In the genomic region with DNA sequence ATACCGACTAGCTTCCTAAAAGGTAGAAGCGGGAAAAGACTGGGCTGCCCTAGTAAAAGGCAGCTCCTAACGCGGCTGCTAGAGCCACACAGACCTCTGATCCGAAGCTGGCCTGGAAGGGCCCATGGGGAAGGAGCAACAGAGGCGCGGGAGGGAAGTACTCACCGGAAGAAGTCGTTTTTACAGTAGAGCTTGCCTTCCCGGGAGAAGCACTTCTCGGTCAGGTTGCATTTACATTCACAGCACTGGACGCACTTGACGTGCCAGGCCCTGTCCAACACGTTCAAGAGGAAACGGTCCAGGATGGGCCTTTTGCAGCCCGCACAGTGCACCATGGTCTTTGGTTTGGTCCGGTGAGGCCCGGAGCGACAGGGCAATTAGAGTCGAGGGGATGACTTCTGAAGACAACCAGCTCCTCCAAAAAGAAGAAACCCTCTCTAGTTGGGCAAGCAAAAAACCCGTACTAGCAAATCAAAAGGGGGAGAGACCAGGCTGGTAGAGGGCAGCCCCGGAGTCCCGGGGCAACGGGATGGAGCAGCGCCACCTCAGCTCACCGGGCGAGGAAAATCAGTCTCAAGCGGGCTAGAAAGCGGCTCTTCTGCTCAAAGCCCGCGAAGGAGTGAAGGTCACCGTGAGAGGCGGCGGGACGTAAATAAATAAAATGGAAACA, we compare ENCODE assay signal across 8 mouse cellular contexts. TPM values are rescaled to one million over a fixed set of nuclear protein-coding genes. Genes with fewer than 3 reads are reported as not detected.
A peak's percentile ranks its signal among the peaks of the same experiment; 100 is the strongest.
DNase-seq lines count a peak whose midpoint lies in the region; ATAC-seq and TF ChIP-seq lines count a peak whose summit lies in the region.

No protein-coding gene starts in this region.

- H3K9me3 ChIP-seq in heart, embryonic 15.5 days (replicated peaks) = no peaks in the 10 kb centered on the region
- H3K9me3 ChIP-seq in limb, embryonic 12.5 days = peaks cover 8% of the 10 kb centered on the region; the same call in 1 of the 2 replicates
- H3K9me3 ChIP-seq in stomach, postnatal 0 days (ENCODE audit: control insufficient read depth, low read length) = no peaks in the 10 kb centered on the region

- no peak for TF ChIP-seq CTCF in cerebellum, adult 2 months (IDR thresholded peaks at IDR 0.05; ENCODE audit: borderline replicate concordance, insufficient read depth, low read depth, low read length)
- peak; percentile 2; the same call in 1 of the 2 replicates for TF ChIP-seq CTCF in stomach, postnatal 0 days (IDR thresholded peaks at IDR 0.05; ENCODE audit: low read depth)
- no peak for TF ChIP-seq CTCF in thymus, adult 2 months (IDR thresholded peaks at IDR 0.05; ENCODE audit: borderline replicate concordance, control insufficient read depth, extremely low read depth, insufficient read depth, low read length, poor library complexity)

- TF ChIP-seq EP300 in stomach, postnatal 0 days (optimal IDR thresholded peaks at IDR 0.05) = no peak

- H3K27me3 ChIP-seq in cerebellum, adult 2 months (ENCODE audit: control insufficient read depth, insufficient read depth, low read length) = no peaks in the 10 kb centered on the region; the same call in 1 of the 2 replicates
- peaks cover 100% of the 10 kb centered on the region for H3K27me3 ChIP-seq in heart, embryonic 15.5 days
- peaks cover 100% of the 10 kb centered on the region for H3K27me3 ChIP-seq in limb, embryonic 12.5 days
- H3K27me3 ChIP-seq in stomach, postnatal 0 days (ENCODE audit: control insufficient read depth, insufficient read depth, low read length) = peaks cover 42% of the 10 kb centered on the region; the same call in 1 of the 2 replicates
- H3K27me3 ChIP-seq in thymus, adult 2 months (ENCODE audit: control insufficient read depth, insufficient read depth, low read length) = peaks cover 69% of the 10 kb centered on the region

- peaks cover 19% of the 10 kb centered on the region for H3K4me1 ChIP-seq in cerebellum, adult 2 months (ENCODE audit: control insufficient read depth, insufficient read depth, low read length)
- H3K4me1 ChIP-seq in heart, embryonic 15.5 days (replicated peaks) = peaks cover 36% of the 10 kb centered on the region
- peaks cover 48% of the 10 kb centered on the region for H3K4me1 ChIP-seq in limb, embryonic 12.5 days (replicated peaks)
- peaks cover 3% of the 10 kb centered on the region; the same call in 1 of the 2 replicates for H3K4me1 ChIP-seq in stomach, postnatal 0 days (replicated peaks; ENCODE audit: control insufficient read depth, insufficient read depth)
- H3K4me1 ChIP-seq in thymus, adult 2 months (replicated peaks; ENCODE audit: control insufficient read depth, insufficient read depth, low read length) = peaks cover 14% of the 10 kb centered on the region

- no peak for ATAC-seq in cerebellum, adult (ENCODE audit: insufficient number of reproducible peaks, low FRiP score, low TSS enrichment)
- ATAC-seq in heart, embryonic 15.5 days (replicated peaks; ENCODE audit: insufficient number of reproducible peaks, insufficient read depth, low FRiP score, low read depth) = no peak
- no peak for ATAC-seq in limb, embryonic 12.5 days (ENCODE audit: insufficient number of reproducible peaks, insufficient read depth, low FRiP score, low TSS enrichment, low read depth)
- no peak for ATAC-seq in stomach, postnatal 0 days (ENCODE audit: low FRiP score, low TSS enrichment)

- H3K4me2 ChIP-seq in heart, embryonic 15.5 days = peak overlapping the region; percentile 91; the same call in 1 of the 2 replicates
- H3K4me2 ChIP-seq in limb, embryonic 12.5 days = 0 out of 2 replicates have a peak overlapping the region, but pooled peaks have one; percentile 1
- no peak overlapping the region for H3K4me2 ChIP-seq in stomach, postnatal 0 days (replicated peaks; ENCODE audit: low read depth)

- H3K4me3 ChIP-seq in cerebellum, adult 2 months (replicated peaks; ENCODE audit: insufficient read depth, low read depth, low read length) = peak overlapping the region; percentile 99
- peak overlapping the region; percentile 54; the same call in 1 of the 2 replicates for H3K4me3 ChIP-seq in heart, embryonic 15.5 days
- H3K4me3 ChIP-seq in limb, embryonic 12.5 days (replicated peaks) = peak overlapping the region; percentile 49; the same call in 1 of the 2 replicates
- no peak overlapping the region for H3K4me3 ChIP-seq in stomach, postnatal 0 days (ENCODE audit: low read depth, low read length)
- no peak overlapping the region for H3K4me3 ChIP-seq in thymus, adult 2 months (ENCODE audit: control insufficient read depth, insufficient read depth, low read length)

- peak; percentile 69 to 79 for DNase-seq in cerebellum, adult 2 months
- peak; percentile 69 for DNase-seq in cerebellum, adult 9-10 months
- no peak for DNase-seq in stomach, postnatal 0 days (ENCODE audit: low spot score)
- no peak for DNase-seq in thymus, adult 2 months
- DNase-seq in spleen, postnatal 36 days (ENCODE audit: low spot score in 2 of 2) = no peak

- H3K27ac ChIP-seq in cerebellum, adult 2 months (ENCODE audit: insufficient read depth, low read length) = peak overlapping the region; percentile 97
- no peak overlapping the region for H3K27ac ChIP-seq in heart, embryonic 15.5 days
- H3K27ac ChIP-seq in limb, embryonic 12.5 days = no peak overlapping the region
- no peak overlapping the region for H3K27ac ChIP-seq in stomach, postnatal 0 days (replicated peaks)
- no peak overlapping the region for H3K27ac ChIP-seq in thymus, adult 2 months (ENCODE audit: control insufficient read depth, insufficient read depth, low read length)

- no peaks in the 10 kb centered on the region for H3K36me3 ChIP-seq in heart, embryonic 15.5 days
- no peaks in the 10 kb centered on the region for H3K36me3 ChIP-seq in limb, embryonic 12.5 days
- H3K36me3 ChIP-seq in stomach, postnatal 0 days (ENCODE audit: control insufficient read depth, insufficient read depth, low read length) = no peaks in the 10 kb centered on the region
- H3K36me3 ChIP-seq in thymus, adult 2 months (ENCODE audit: control insufficient read depth, insufficient read depth, low read length) = no peaks in the 10 kb centered on the region

- WGBS in cerebellum, adult 2 months = 2% methylated on average over 35 of the region's 35 CpGs
- WGBS in heart, embryonic 15.5 days = under 1% methylated on average over 35 of the region's 35 CpGs
- under 1% methylated on average over 35 of the region's 35 CpGs for WGBS in limb, embryonic 12.5 days
- 3% methylated on average over 35 of the region's 35 CpGs for WGBS in stomach, postnatal 0 days
- WGBS in thymus, adult 2 months = 3% methylated on average over 35 of the region's 35 CpGs

- H3K9ac ChIP-seq in heart, embryonic 15.5 days = no peak overlapping the region
- H3K9ac ChIP-seq in limb, embryonic 12.5 days (replicated peaks) = no peak overlapping the region
- no peak overlapping the region for H3K9ac ChIP-seq in stomach, postnatal 0 days (ENCODE audit: low read length)

- peak; percentile 22; the same call in 1 of the 2 replicates for TF ChIP-seq POLR2A in cerebellum, adult 2 months (IDR thresholded peaks at IDR 0.05; ENCODE audit: borderline replicate concordance, insufficient read depth, low read length)
- no peak for TF ChIP-seq POLR2A in thymus, adult 2 months (IDR thresholded peaks at IDR 0.05; ENCODE audit: control insufficient read depth, extremely low read depth, insufficient read depth, low read length, poor library complexity)

RNA-seq across cellular contexts. Expression of gene Lhx1, which starts 1.4 kb away (rescaled TPM):
- polyA plus RNA-seq in cerebellum, adult 2 months (2012; rRNA removed) = 37.3 and 43.9 TPM in 2 replicates
- polyA plus RNA-seq in heart, embryonic 15.5 days (2015; fragmentation: Nextera tagmentation; extraction: Ambion mirVana) = 0.08 TPM in 1 of 2 replicates, not detected in the other
- polyA plus RNA-seq in limb, embryonic 12.5 days (2016; fragmentation: Nextera tagmentation; extraction: Ambion mirVana) = 0.09 TPM in 1 of 2 replicates, not detected in the other
- polyA plus RNA-seq in stomach, postnatal 0 days (2015; fragmentation: Nextera tagmentation; extraction: Ambion mirVana) = not detected in 2 replicates
- polyA plus RNA-seq in thymus, adult 2 months (2012; rRNA removed) = 0.04 and 0.13 TPM in 2 replicates

RNA-seq across cellular contexts. Expression of gene Aatf, which starts 10.7 kb away (rescaled TPM):
- 14.0 and 14.1 TPM in 2 replicates for polyA plus RNA-seq in cerebellum, adult 2 months (2012; rRNA removed)
- 26.2 and 28.3 TPM in 2 replicates for polyA plus RNA-seq in heart, embryonic 15.5 days (2015; fragmentation: Nextera tagmentation; extraction: Ambion mirVana)
- 46.7 and 54.5 TPM in 2 replicates for polyA plus RNA-seq in limb, embryonic 12.5 days (2016; fragmentation: Nextera tagmentation; extraction: Ambion mirVana)
- polyA plus RNA-seq in stomach, postnatal 0 days (2015; fragmentation: Nextera tagmentation; extraction: Ambion mirVana) = 24.3 and 24.8 TPM in 2 replicates
- polyA plus RNA-seq in thymus, adult 2 months (2012; rRNA removed) = 5.6 and 6.9 TPM in 2 replicates

Comparison
In these comparisons a context has a peak if more than half of its experiments do, and no peak if none do; other contexts are left out.
1. DNase-seq: peak in cerebellum, adult 2 months (2 of 2) and cerebellum, adult 9-10 months (single experiment); none in stomach, postnatal 0 days (single experiment), thymus, adult 2 months (single experiment) and spleen, postnatal 36 days (0 of 2).
2. H3K4me3 ChIP-seq: peak in cerebellum, adult 2 months (single experiment), heart, embryonic 15.5 days (single experiment) and limb, embryonic 12.5 days (single experiment); none in stomach, postnatal 0 days (single experiment) and thymus, adult 2 months (single experiment).
3. RNA of gene Lhx1, which starts 1.4 kb away (polyA plus RNA-seq): 37.3 to 43.9 TPM in cerebellum, adult 2 months; 0.04 to 0.13 TPM in thymus, adult 2 months, not detected in stomach, postnatal 0 days, 0.08 TPM in heart, embryonic 15.5 days and 0.09 TPM in limb, embryonic 12.5 days; every median in the first group is over 10 times any median in the second.